Mouse (Mus musculus): ENCODE results near the gene Col18a1.

DNA sequence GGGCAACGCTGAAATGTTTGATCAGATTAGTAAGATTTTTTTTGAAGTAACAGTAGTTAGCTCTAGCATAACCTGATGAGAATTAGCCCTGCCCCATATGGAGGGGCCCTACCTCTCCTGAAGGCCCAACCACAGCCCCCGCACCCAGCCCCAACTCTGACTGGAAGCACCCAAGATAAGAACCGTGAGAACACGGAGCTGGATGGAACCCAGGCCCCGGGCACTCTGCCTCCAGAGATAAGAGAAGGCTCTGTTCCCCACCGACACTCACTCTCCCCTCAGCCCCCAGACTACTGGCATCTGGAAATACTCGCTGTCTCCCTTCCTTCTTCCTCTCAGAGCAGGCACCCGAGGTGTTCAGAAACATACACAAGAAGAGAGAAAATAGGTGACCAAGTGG is 6.8 kb downstream of the Col18a1 start:
- TF ChIP-seq CTCF (IDR thresholded peaks at IDR 0.05; ENCODE audit: insufficient read depth, low read length) (no peak), POLR2A (IDR thresholded peaks at IDR 0.05; ENCODE audit: borderline replicate concordance, extremely low read depth, low read depth, low read length) (no peak)

Measured in lung, adult 2 months (tissue).